Mouse (Mus musculus) layer of hippocampus, adult 2 months (tissue): ENCODE data around the gene Grm3. TPM values are rescaled to one million over a fixed set of nuclear protein-coding genes. Genes with fewer than 3 reads are reported as not detected.

Source experiments
- DNase-seq, 2 experiments: peaks; one replicate each; pipeline ENCODE4 v3.0.0; 2022; ENCODE audit warnings: low spot score in 2 of 2
- H3K27ac ChIP-seq: fragments of 200-600 bp; 2 replicates; pipeline ENCODE4 v1.8.1; 2022
- H3K4me3 ChIP-seq: fragments of 200-600 bp; 2 replicates; pipeline ENCODE4 v1.8.1; 2022; ENCODE audit warnings: mild to moderate bottlenecking
- CTCF ChIP-seq: fragments of 200-600 bp; conservative IDR thresholded peaks from 2 replicates; pipeline ENCODE4 v1.8.1; 2022; ENCODE audit warnings: antibody characterized with exemption, mild to moderate bottlenecking, moderate library complexity
- total RNA-seq, 2 experiments: library from RNA; stranded (reverse); gene quantifications; 2 replicates each; pipeline ENCODE4 v1.2.3; 2021

Gene Grm3
- total RNA-seq, 2 experiments from 2014 or later = 60.3 to 61.7 TPM

DNA sequence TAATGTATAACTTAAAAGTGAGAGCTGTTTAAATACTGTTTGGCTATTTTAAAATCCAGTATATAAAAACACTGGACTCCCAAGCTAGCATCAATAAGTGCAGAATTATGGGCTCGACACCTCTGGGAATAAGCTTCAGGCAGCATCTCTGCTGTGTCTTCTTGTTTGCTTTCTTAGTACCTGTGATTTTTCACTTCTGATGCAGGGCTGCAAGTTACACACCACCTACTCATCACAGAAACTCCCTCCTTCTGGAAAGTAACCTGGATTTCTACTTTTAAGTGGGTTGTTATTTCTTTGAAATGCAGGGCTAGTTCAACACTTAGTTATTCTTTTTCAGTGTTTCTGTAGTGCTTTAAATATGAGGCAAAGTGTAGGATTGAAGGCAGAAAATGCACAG is 32.6 kb downstream of the Grm3 start:
- no peak overlapping the region for H3K27ac ChIP-seq
- no peak overlapping the region for H3K4me3 ChIP-seq
- DNase-seq = no peak
- TF ChIP-seq CTCF = no peak

DNA sequence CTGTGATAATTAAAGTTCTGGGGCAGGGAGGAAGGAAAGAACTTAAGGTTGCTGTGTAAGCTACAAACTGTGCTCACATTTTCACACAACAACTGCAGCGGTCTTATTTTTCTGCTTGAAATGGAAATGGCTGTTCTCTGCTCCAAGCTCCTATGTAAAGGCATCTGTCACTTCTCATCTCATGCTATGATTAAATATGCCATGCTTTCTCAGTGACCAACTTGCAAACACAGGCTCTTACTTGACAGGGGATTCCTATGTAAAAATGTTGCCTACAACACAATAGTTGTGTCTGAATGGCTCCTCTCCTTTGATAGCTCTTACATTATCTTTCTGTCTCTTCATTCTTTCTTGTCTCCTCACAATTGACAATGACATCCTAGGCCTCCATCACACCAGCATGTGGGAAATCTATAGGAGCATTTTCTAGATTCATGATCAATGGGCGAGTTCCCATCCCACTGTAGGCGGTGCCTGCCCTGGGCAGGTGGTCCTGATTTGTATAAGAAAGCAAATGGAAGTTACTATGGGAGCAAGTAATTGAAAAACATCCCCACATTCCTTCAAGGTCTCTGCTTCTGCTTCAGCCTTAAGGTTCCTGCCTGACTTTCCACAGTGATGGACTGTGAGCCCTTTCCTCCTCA is 34.2 kb downstream of the Grm3 start:
- peak overlapping the region; percentile 10; the same call in 1 of the 2 replicates for H3K27ac ChIP-seq
- no peak for DNase-seq
- TF ChIP-seq CTCF = no peak
- H3K4me3 ChIP-seq = no peak overlapping the region

DNA sequence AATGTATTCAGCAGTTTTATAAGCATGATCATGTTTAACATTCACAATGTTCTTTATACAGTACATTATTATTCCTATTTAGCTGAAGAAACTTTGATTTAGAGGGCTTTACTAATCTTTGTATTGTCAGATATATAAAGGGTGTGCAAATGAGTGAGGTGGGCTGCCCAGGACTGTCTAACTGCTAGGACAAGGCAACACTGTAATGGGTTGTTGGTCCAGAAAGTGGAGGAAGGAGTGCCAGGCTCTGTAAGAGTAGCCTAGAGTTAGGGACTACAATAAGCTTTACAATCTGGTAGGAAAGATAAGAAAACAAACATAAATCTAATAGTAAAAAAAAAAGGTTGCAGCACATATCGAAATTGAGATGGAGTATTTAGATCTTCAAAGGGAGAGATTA is 34.8 kb downstream of the Grm3 start:
- H3K4me3 ChIP-seq = no peak overlapping the region
- no peak overlapping the region; the same call in 1 of the 2 replicates for H3K27ac ChIP-seq
- no peak for DNase-seq
- TF ChIP-seq CTCF = no peak

DNA sequence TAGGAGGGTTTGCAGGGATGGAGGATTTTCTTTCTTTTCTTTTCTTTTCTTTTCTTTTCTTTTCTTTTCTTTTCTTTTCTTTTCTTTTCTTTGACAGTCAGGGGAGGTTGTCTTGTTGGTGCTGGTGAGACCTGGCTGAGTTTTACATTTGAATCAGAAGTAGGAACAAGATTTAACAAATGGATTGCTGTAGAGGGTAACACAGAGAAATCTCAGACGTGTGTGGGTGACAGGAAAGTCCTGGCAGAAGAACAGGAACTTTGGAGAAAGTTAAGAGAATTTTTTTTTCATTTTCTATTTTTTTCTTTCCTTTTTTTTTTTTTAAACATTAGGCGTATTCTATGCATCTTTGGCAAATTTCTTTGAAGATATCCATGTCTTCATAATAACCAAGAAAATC is 41.8 kb downstream of the Grm3 start:
- no peak overlapping the region for H3K27ac ChIP-seq
- DNase-seq = no peak
- no peak for TF ChIP-seq CTCF

DNA sequence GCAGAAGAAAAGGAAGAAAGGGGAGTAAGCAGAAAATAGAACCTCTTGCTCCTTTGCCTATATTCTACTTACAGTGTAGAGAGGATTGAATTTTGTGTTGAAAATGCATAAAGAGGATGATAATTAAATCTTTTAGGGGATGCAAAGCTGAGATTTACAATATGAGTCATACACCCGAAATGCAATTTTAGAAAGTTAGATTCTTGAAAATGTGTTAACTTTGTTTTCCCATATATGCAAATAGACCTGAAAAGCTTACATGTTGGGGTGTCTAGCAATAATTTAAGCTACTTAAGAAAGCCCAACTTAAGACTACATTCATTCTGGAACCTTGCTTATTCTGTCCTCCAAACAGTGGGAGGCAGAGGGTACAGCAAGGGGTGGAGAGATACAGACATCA is 56.0 kb downstream of the Grm3 start:
- Histone ChIP-seq H3K27ac (no peak overlapping the region), H3K4me3 (no peak overlapping the region)
- DNase-seq = no peak
- no peak for TF ChIP-seq CTCF

More for the DNA sequence above, 41.8 kb downstream of the Grm3 start:
- no peak overlapping the region for H3K4me3 ChIP-seq

DNA sequence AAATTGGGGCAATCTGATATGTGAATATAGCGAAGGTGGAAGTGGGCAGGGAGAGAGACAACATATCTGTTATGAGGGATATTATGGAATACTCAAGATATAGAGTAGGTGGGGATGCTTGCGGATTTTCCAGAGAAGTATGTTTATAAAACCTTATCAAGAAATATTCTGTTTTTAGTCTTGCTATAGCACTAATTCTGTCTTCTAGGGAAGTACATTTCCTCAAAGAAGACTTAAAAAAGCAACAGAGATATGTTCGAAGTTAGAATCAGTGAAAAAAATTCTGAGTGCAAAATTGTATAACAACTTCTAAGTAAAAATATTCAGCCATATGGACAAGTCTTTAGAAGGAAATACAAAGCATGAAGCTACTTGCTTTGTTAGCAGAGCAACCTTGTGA is 61.6 kb downstream of the Grm3 start:
- TF ChIP-seq CTCF = no peak
- DNase-seq = no peak
- no peak overlapping the region for H3K4me3 ChIP-seq
- H3K27ac ChIP-seq = no peak overlapping the region

DNA sequence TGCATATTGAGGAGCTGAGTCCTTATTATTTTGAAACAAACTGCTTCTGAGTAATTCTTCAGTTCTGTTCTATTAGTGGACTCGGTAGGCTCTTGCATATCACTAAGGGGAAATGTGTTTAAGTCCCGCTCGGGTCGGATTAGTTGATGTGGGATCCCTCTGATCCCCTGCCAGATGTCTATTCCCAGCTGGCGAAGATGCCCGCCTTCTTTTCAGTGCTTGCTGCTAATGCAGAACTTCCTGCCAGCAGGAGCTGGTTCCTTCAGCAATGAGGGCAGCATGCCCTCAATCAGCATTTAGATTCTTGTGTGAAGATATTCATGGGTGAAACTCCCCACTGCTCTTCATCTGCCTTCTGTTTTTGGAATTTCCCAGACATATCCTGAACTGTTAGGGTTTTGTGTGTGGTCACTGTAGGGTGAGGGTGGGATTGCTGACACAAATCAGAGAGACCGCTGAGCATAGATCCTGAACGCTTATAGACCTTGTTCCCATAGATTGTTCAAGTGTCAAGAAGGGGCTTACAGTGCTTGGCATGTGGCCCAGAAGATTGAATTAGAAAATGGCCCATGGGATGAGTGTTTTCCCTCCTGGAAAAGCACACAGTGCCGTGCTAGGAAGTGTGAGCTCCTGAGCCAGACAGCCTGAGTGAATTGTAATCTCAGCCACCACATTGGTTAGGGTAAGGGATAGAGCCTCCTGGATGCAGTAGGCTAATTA is 62.9 kb downstream of the Grm3 start:
- Histone ChIP-seq H3K4me3 (peak overlapping the region; percentile 12), H3K27ac (peak overlapping the region; percentile 72)
- peak; percentile 38 to 61 for DNase-seq
- TF ChIP-seq CTCF = no peak

DNA sequence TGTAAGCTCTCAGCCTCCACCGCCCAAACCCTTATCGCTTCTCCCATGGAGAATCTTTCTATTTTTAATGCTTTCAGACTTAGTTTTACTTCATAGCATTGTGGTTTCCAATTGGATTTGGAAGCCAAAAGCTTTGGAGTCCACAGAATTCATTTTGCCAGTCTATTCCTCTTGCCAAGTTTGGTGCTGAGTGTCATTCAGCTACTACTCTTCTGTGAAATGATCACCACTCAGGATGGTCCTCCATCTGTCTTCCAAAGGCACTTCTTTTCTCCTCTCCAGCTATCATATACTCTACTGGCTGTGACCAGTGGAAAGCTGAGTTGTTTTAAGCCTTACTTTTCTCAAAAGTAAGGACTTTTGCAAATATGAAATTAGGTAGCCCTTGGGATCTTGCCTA is 86.4 kb downstream of the Grm3 start:
- Histone ChIP-seq H3K27ac (no peak overlapping the region), H3K4me3 (no peak overlapping the region)
- no peak for TF ChIP-seq CTCF
- no peak for DNase-seq

DNA sequence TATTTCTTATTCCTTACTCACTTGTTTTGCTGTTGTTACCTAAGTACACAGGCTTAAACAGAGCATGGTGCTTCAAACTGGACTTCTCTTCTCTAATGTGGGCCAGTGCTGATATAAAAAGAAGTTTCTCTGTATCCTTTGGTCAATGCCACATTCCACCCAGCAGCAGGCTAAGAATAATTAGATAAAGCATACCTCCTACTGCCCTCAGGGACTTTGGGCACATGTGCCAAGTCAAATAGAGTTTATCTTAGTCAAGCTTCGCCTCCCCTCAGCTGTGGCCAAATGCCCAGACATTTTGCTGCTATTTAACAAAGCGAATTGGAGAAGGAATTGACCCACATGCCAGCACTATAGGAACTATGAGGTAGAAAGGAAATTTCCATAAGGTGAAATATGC is 97.8 kb downstream of the Grm3 start:
- TF ChIP-seq CTCF = no peak
- no peak for DNase-seq
- Histone ChIP-seq H3K27ac (no peak overlapping the region), H3K4me3 (no peak overlapping the region)

DNA sequence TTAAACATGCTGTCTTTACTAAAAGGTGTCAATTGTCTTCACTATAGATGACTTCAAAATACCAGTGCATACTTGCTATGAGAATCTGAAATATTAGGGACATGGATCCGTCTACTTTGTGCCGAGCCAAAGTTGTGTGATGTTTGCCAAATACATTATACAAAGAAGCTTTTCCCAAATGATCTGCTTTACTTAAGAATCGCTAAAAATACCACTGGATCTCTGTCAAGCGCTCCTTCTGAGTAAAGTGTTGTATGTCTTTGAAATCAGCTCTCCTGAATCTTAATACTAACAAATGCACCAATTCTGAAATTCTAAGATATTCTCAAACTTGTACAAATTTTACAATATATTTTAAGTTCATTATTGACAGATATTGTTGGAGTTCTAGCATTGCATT is 100.6 kb downstream of the Grm3 start:
- no peak for TF ChIP-seq CTCF
- no peak for DNase-seq
- 0 out of 2 replicates have a peak overlapping the region, but pooled peaks have one; percentile 12 for H3K27ac ChIP-seq
- H3K4me3 ChIP-seq = no peak overlapping the region

DNA sequence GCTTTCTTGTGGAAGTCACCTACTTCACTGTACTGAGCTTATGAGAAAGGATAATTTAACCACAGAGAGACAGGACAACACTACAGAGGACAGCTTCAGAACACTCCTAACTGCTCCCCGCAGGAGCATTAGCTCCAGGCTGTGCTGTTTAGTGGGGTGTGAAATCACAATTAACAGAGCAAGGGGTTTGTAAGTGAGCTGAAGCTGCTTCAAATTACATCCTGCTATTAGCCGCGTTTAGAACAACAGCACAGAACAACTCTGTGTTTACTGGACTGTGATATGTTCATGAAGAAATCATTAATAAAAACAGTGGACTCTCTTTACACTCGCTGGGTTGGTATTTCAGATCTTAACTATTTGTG is 101.9 kb downstream of the Grm3 start:
- DNase-seq = no peak
- Histone ChIP-seq H3K27ac (peak overlapping the region; percentile 40; the same call in 1 of the 2 replicates), H3K4me3 (no peak overlapping the region)
- TF ChIP-seq CTCF = no peak

DNA sequence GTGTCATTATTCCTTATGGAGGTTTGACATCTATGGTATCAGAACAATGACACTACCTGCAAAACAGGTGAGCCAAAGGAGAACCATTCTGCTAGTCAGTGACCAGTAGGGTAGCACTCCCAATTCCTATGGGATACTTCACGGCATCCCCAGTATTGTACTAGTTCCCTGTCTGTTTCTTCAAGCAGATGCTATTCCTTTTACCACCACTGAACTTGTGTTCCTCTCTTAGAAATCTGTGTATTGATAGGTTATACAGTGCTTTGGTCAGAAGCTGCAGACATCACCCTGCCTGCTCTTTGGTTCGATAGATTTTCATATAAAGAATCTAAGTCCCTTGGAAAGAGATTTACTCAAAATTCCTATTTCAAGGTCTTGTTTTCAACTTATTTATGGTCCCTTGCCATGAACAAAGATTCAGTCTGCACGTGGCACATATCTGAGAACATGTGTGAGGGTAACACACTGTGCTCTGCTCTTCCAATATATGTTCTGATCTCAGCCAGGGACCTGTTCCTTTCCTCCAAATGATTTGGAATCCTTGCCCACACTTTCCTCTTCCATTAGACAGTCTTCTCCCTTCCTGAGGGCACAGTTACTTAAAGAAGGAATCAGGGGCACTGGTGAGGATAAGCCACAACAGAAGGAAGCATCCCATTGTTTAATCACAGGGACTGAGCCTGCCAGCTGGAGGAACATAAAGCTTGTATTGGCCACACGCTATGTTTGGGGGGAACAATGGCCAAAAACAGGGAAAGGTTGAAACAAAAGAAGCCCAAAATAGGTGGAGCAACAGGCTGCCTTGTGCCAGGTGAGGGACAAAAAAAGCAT is 102.5 kb downstream of the Grm3 start:
- Histone ChIP-seq H3K27ac (peak overlapping the region; percentile 40; the same call in 1 of the 2 replicates), H3K4me3 (no peak overlapping the region)
- no peak for DNase-seq
- peak; percentile 11; the same call in 1 of the 2 replicates for TF ChIP-seq CTCF

DNA sequence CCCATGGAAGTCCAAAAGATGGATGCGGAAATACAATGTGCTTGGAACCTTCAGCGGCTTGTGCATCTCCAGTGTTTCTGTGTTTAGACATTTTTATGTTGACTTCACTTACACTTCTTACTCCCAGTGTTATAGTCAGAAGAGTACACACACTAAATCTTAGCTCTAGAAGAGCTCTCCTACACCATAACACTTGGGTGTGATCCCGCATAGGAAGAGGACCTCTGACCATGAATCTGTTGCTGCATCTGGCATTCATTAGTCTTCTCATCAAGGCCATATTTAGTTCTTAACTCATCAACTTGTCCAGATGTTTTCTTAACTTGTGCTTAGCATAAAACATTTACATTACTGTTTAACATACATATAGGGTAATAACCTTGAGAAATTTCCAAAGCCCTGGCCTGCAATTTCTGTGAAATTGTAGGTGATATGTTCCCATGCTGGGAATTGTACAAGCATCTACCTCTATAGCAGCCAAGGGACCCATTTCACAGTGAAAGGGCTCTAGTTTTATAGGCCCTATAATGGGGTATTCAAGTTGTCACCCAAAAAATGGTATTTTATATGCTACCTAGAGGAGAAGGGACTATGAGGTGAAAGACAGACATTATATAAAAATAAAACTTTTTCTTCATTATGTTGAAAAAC is 103.4 kb downstream of the Grm3 start:
- Histone ChIP-seq H3K27ac (no peak overlapping the region), H3K4me3 (no peak overlapping the region)
- TF ChIP-seq CTCF = no peak
- DNase-seq = no peak
